Mouse (Mus musculus): ENCODE measurements around the gene Hivep3.

The Hivep3 gene

GRCm38 (mm10) chr4:119875592-119875991 is 142.0 kb downstream of the Hivep3 start:
- no peak for DNase-seq (ENCODE audit: low spot score)

DNA sequence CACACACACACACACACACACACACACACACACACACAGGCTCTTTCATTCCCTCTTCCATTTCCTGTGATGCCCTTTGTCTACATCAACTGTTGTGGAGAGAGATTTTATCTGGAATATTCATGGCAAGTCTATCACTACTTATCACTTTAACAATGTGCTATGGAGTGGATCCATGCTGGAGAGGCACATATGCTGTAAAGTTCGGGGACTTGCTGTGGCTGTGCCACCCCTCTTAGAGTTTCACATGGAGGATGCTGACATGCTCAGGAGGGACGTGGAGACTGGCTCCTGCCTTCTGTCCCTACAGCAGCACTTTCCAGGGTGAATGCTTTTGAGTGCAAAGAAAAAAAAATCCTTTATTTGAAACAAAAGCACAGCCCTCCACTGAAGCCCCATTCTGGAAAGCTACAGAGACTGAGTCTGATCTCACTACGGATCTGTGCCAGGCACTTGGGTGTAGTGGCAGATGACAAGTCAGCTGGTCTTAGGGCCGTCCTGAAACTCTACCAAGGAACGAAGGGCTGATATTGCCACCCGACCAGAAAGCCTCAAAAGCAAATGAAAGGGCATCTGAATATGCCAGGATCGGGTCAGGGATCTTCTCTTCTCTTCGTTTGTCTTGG is 143.1 kb downstream of the Hivep3 start:
- no peak for DNase-seq (ENCODE audit: low spot score)

DNA sequence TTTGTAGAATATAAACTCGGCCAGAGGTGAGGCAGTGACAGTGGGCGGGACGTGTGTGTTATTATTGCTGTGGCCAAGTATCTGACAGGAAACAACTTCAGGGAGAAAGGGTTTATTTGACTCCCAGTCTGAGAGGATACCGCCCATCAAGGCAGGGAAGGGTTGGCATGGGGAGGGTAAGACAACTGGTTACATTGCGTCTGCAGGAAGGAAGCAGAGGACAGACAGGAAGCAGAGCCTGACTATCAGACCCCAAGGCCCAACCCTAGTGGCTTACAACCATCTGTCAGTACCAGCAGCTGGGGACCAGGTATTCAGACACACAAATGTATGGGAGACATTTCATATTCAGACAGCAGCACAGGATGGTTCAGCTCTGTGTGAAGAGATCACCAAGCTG is 144.6 kb downstream of the Hivep3 start:
- no peak for DNase-seq (ENCODE audit: low spot score)

DNA sequence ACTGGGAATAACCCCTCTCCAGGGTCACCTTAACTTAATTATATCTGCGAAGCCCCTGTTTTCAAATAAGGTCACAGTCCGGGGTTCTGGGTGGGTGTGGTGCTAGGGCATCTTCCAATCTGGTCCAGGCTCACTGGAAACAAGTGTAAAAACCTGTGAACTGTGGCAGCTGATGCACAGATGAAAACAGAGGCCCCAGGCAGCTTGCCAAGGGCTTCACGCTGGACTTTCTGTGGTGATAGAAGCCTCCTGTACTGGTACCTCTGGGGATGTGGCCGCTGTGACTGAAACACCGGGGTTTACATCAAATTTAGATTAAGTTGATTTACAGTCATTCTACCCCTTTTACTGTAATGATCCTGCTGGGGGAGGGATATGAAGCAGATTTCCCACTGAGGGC is 146.1 kb downstream of the Hivep3 start:
- DNase-seq (ENCODE audit: low spot score) = no peak

GRCm38 (mm10) chr4:119880270-119880669 is 146.7 kb downstream of the Hivep3 start:
- DNase-seq (ENCODE audit: low spot score) = no peak

- DNase-seq (ENCODE audit: low spot score) = no peak
Observed at GRCm38 (mm10) chr4:119881292-119881691, 147.7 kb downstream of the Hivep3 start.

DNA sequence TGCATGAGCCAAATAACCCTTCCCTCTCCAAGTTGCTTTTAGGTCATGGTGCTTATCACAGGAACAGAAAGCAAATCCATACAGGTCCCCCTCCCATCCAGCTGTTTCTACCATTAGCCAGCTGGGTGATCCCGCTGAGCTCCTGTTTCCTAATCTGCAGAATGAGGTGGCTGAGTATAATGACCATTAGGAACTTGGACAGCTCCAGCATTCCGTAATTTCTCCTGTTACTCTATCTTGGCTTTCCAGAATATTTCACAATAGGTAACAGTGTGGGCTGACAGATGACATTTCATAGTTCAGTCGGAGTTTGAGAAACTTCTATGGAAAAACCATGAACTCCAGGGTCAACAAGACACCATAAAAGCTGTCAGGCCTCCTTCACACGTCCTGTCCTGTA is 148.8 kb downstream of the Hivep3 start:
- no peak for DNase-seq (ENCODE audit: low spot score)

- no peak for DNase-seq (ENCODE audit: low spot score)
Observed at GRCm38 (mm10) chr4:119882814-119883213, 149.2 kb downstream of the Hivep3 start.

- DNase-seq (ENCODE audit: low spot score) = no peak
Observed at GRCm38 (mm10) chr4:119886621-119887020, 153.0 kb downstream of the Hivep3 start.

DNA sequence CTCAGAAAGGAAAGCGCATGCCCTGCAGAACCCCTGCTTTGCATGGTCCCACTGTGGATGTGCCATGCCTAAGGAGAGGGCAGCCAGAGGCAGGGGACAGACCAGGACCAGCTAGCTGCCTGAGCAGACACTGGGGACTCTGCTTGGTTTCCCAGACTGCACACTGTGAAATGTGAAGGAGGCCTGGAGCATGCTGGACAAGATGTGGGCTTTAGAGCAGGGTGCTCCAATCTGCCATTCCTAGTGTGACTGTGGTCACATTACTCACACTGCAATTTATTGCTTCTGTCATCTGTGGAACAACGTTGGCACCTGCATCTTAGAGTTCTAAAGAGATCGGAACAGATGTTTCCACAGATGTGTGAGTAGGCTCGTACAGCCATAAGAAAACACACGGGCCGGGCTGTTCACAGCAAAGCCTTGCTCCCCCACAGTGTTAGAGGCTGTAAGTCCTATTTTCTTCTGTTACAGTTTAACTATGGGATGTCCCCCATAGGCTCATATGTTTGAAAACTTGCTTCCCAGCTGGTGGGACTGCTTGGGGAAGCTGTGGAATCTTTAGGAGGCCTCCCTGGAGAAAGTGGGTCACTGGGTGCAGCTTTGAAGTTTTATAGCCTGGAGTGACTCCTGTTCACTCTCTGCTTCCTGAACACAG is 154.1 kb downstream of the Hivep3 start:
- no peak for DNase-seq (ENCODE audit: low spot score)

DNA sequence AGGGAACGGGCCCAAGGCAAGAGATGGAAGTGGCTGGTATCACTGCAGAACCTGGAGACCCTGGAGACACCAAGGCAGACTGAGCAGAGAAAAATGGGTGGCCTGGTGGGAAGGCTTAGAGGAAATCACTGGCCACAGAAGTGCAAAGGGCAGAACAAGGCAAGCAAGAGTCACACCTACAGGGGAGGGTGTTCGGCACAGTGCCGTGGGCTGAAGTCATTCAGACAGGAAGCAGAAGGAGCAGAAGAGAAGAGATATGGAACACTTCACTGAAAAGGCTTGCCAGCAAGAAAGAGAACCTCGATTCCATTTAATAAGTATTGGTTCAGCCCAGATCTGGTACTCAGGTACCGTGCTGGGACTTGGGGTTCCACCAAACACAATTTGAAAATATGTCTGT is 156.2 kb downstream of the Hivep3 start:
- no peak for DNase-seq (ENCODE audit: low spot score)

GRCm38 (mm10) chr4:119893255-119893779 is 159.7 kb downstream of the Hivep3 start:
- no peak for DNase-seq (ENCODE audit: low spot score)

- DNase-seq (ENCODE audit: low spot score) = no peak
Observed at GRCm38 (mm10) chr4:119894797-119895458, 161.3 kb downstream of the Hivep3 start.

DNA sequence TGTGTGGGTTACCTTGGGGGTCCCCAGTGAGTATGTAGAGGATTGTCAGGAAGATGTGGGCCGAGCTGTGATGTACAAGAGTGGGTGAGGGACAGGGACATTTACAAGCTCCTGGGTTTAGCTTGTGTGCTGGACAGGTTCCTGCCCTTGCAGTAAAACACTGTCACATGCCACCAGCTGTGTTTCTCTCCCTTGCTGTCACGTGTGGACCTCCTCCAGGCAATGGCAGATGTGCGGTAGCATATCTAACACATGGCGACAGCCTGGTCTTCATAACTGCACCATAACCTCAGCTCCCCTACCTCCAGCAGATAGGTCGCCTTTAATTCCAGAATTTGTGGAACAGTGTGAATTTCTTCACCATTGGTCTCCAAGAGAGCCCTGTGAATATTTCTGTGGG is 161.9 kb downstream of the Hivep3 start:
- DNase-seq (ENCODE audit: low spot score) = no peak

DNA sequence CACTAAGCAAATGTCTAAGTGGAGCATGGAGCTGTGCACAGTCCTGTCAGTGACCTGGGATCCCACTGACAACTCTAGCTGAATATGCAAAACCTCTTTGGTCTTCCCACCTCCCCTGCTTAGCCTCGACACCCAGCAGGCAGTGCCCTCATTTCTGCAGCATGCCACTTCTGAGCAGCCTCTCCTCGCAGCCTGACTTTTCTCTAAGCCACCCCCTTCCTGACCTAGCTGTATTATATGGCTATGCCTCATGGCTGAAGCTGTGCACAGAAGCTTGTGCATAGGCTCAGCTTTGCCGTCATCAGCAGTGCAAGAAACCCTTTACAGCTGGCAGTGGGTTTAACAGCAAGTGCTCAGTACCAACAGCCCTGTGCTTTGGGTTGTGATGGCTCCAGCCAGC is 163.0 kb downstream of the Hivep3 start:
- DNase-seq (ENCODE audit: low spot score) = no peak

DNA sequence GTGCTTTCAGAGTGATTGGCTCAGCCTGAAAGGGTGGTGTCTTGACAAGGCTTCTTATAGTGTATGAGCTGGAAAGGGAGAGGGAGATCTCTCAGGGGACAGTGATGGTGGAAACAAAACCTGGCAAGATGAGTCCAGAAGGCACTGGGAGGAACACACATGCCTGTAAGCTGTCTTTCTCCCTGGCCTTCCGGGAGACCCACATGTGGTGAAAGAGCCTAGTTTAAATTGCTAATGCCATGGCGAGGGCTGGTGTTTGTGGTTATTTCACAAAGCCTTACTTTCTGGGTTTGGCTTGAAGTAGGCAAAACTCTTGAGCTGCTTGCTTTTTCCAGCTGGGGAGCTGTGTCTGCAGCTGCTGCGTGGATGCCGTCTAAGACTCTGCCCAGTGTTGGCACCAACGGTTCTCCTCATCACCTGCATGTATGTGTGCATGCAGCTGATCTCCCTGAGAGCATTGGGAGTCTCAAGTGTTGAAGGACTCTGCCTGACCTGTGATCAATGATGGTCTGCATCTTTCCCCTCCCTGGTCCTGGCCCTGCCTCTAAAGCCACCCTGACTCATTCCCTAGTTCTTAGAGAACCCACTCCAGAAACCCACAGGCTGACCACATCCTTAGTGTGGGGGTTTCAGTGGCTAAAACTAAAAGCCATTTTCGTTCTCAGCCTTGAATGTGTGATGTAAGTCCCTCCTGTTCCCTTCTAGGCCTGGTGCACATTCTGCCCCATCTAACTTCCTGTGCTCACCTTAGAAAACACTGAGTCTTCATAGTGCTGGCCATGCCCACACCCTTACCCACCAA is 163.7 kb downstream of the Hivep3 start:
- no peak for DNase-seq (ENCODE audit: low spot score)

GRCm38 (mm10) chr4:119901556-119902491 is 168.2 kb downstream of the Hivep3 start:
- peak; percentile 49 for DNase-seq (ENCODE audit: low spot score)

- no peak for DNase-seq (ENCODE audit: low spot score)
Observed at GRCm38 (mm10) chr4:119903328-119903727, 169.7 kb downstream of the Hivep3 start.

DNA sequence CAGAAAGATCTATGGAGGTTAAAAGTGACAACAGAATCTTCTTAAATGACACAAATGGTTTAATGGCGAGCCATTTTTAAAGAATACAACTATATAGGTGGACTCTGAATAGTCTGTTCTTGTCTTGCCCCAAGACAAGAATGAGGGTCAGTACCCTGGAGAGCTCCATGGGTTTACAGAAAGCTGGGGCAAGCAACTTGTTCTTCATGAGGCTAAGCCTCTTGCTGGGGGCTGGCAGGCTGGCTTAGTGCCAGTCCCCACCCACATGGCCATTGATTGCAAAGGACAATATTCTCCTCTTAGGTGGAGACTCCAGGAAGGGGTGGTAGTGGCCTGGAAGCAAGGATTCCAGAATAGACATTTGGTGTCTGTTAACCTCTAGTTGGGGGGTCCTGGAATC is 170.2 kb downstream of the Hivep3 start:
- DNase-seq (ENCODE audit: low spot score) = peak; percentile 20

GRCm38 (mm10) chr4:119904296-119904695 is 170.7 kb downstream of the Hivep3 start:
- no peak for DNase-seq (ENCODE audit: low spot score)

DNA sequence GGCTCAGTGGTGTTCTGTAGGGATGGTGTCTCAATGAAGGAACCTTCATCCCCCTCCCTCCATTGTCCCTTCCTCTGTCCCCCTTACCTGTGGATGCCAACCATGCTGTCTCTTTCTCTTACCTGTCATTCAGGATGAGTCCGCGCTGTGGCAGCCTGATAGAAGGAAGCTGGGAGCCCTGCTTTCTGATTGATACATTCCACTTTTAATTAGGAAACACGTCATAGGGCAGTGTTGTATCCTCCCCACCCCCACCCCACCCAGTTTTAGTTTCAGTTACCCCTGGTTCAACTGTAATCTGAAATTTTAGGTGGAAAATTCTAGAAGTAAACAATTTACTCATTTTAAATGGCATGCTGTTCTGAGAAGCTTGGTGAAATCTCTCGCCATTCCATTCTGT is 173.5 kb downstream of the Hivep3 start:
- no peak for DNase-seq (ENCODE audit: low spot score)

Data from urinary bladder, postnatal 14 days (tissue).